Mouse (Mus musculus): ENCODE results near the gene Ehd1.

Ehd1 gene

DNA sequence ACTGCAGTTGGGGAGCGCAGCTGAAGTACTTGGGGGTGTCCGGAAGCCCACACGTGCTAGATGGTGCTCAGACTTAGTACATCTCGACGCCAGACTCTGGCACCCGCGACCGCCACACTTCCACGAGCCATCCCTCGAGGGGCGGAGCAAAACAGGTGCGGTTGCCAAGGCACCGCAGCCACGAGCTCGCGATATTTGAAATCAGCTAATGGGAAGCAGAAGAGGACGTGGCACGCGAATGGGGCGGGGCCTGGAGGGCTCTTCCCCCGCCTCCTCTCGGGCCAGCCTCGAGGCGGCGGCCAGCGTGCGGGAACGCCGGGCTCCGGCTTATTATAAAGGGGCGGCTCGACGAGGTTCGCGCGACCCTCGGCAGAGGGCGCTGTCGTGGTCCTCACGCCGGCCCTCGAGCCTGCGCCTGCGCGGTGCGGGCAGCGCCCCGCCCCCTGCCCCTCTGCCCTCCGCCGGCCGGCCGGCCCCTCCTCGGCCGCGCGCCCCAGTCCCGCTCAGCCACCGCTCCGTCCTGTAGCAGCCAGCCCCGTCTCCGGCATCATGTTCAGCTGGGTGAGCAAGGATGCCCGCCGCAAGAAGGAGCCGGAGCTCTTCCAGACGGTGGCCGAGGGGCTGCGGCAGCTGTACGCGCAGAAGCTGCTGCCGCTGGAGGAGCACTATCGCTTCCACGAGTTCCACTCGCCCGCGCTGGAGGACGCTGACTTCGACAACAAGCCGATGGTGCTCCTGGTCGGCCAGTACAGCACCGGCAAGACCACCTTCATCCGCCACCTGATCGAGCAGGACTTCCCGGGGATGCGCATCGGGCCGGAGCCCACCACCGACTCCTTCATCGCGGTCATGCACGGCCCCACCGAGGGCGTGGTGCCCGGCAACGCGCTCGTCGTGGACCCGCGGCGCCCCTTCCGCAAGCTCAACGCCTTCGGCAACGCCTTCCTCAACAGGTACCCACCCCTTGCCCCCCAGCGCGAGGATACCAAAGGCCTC is at the start of gene Ehd1:
Gene Ehd1, plus strand, starts transcription at position 300 of the 996 bp plus-strand sequence.
- in situ Hi-C loops (cut with MboI; ENCODE audit: low sequenced_read_pairs) = no loop called here

DNA sequence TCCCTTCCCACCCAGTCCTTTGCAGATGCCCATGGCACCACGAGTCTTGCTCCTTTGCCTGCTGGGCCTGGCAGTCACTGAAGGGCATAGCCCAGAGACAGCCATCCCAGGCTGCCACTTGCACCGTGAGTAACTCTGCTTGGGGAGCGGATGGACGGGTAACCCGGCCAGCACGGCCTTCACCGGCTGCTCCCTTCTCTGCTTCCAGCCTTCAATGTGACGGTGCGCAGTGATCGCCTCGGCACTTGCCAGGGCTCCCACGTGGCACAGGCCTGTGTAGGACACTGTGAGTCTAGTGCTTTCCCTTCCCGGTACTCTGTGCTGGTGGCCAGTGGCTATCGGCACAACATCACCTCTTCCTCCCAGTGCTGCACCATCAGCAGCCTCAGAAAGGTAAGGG is 49.8 kb upstream of the Ehd1 start:
- in situ Hi-C loops (cut with MboI; ENCODE audit: low sequenced_read_pairs) = no loop called here

DNA sequence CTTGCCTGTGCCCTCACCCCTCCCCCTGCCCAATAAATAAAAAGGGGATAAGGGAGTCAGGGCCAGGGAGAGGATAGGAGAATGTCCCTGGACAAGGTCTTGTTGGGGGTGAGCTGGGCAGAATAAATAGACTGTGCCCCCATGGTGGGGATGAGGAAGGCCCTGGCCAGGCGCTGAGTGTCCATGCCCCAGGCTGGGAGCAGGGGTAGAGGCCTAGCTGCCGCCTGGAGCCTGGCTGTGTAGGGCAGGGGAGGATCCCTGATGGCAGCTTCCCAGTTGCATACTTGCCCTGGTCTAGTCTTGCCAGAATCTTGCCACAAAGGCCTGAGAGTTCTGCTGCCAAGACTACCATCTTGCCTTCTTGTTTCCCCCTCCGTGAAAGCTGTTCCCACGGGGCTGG is 48.7 kb upstream of the Ehd1 start:
- in situ Hi-C loops (cut with MboI; ENCODE audit: low sequenced_read_pairs) = no loop called here

DNA sequence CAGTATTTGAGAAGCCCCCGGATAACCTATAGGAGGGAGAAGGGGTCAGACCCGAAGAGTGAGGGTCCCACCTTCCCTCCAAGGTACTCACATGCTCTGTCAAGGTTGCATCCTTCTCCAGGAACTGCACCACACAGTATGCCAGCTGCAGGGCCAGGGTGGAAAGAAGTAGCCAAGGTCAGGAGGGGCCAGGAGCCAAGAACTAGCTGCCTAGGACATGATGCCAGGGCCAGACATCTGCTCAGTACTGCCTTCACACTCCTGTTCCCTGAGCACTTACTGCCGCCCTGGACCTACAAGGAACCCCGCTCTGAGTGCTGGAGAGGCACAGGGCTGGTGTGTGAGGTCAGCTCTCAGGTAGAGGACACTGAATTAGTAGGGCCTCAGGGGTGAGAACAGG is 46.1 kb upstream of the Ehd1 start:
- in situ Hi-C loops (cut with MboI; ENCODE audit: low sequenced_read_pairs) = no loop called here

DNA sequence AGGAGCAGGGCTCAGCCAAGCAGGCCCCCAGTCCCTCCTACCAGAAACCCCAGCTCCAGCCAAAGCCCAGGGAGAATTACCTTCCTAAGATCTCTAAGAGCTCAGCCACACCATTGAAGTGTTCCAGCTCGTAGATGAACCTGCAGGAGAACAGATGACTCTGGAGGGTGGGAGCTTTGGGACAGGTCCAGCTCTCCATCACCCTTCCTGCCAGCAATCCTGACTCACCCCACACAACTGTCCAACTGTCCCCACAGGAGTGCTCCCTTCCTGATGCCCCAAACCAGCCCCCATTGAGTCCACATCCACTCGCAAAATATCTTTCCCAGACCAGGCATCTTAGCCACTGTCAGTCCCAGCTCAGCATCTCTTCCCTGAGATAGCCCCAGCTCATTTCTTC is 45.5 kb upstream of the Ehd1 start:
- in situ Hi-C loops (cut with MboI; ENCODE audit: low sequenced_read_pairs) = no loop called here

DNA sequence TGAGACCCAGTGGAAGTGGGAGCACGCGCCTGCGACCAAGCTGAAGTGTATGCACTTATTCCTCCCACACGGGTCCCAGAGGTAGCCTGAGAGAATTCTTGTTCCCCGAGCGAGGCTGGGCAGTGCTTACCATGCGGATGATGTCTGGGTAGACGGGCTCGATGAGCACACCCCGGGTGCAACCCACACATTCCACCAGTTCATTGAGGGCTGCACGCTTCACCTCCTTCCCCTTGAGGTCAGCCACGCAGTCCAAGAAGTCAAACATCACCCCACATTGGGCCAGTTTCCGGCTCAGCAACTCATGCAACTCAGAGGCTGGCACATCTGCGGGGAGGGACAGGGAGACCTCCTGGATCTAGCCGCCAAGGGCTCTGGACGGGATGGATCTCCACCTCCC is 42.9 kb upstream of the Ehd1 start:
- in situ Hi-C loops (cut with MboI; ENCODE audit: low sequenced_read_pairs) = no loop called here

DNA sequence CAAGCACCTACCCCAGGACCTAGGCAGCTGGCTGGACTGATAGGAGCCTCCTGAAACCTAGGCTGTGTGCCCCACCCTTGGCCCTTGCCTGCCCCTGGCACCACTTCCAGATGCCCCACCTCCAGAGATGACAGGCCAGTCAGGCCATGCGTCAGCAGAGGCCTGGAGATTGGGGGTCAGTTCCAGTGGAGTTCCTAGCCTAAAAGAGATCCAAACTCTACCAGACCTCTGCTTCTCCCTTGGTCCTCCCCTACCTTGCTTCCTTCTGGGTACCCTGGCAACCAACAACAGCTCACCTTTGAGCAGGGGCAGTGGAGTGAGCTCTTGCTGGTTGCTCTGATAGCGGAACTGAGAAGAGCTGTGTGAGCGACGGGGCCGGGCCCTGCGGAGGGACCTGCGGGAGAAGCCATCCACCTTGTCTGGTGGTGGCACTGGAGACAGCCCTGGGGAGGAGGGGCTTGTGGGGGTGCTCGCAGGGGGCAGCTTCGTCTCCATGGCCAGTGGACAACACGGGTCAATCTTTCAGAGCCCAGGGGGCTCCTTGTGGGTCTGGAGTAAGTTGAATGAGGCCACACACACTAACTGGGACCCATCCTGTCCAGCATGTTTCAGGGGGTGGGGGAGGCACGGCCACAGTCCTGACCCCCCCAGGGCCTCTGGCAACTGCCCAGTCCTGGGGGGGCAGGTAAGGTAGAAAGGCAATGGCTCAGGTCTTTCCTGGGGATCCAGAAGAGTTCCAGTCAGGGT is 42.0 kb upstream of the Ehd1 start:
- in situ Hi-C loops (cut with MboI; ENCODE audit: low sequenced_read_pairs) = no loop called here

DNA sequence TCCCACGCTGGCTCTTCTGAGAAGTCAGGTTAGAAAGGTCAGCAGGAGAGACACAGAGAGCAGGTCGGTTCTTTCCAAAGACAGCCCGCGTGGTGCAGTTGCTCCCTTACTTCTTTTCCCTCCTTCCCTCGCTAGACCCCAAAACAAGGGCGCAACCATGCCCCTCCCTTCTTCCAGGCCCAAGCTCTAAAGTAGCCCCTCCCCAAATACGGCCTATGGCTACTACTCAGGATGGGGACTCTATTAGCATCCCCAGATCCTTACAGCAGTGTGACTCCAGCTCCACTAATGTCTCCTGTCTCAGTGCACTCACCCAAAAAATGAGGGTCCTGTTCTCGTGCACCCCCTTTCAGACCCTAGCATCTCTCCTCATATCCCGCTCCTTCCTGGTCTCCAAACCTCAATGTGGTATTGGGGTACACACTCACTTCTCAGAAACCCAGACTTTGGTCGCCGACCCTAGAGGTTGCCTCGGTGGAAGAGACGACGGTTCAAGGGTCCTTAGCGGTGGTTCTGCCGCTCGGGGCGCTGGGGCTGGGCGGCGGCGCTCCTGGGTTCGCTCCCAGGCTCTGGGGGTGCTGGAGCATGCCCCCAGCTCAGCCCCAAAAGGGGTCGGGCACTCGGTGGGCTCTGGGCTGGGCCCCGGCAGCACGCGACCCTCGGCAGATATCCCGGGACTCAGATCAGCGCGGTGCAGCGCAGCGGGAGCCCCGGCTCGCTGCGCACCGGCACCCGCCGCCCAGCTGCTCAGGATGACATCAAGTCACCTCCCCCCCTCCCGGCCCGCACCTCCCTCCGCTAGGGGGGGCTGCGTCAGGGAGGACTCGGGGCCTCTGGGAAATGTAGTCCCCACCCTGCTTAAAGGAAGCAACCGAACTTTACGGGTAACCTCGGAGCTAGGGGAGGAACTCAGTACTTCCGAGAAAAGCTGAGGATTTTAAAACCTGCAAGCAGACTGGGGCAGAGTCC is 41.2 kb upstream of the Ehd1 start, which contains the start of gene Ppp2r5b:
Gene Ppp2r5b, minus strand, starts transcription at position 789 of the 969 bp plus-strand sequence.
- in situ Hi-C loops (cut with MboI; ENCODE audit: low sequenced_read_pairs) = no loop called here

DNA sequence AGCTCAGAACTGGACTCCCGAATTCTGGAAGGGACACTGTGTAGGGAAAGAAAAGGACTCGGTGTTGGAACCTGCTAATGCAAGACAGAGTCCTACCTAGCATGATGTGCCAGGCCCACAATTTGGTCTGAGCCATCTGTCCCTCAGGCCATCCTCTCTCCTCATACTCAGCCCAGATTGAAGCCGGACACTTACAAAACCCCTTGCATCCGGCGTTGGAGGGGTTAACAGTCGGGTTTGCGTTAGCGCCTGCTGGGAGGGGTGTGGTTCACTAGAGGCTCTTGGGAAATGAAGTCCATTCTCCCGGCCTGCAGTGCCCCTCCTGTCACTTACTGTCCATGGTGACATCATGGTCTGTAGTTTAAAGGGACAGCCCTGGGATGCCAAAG is 40.5 kb upstream of the Ehd1 start:
- in situ Hi-C loops (cut with MboI; ENCODE audit: low sequenced_read_pairs) = no loop called here

DNA sequence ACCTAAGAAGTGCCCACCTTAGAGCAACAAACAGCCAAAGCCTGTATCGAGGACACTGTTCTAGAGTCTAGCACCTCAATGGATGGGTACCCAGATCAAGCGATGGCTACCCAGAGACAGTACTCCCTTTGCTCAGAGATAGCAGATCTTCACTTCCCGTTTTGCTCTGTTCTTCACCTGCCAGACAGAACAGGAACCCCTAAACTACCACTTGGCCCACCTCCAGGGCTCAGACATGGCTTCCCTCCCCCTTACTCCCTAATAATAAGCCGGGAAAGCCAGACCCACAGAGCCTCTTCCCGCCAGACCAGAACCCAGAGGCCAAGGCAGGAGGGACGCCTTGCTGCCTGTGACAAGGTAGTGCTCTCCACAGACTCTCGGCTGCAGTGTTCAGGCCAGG is 39.7 kb upstream of the Ehd1 start:
- in situ Hi-C loops (cut with MboI; ENCODE audit: low sequenced_read_pairs) = no loop called here

DNA sequence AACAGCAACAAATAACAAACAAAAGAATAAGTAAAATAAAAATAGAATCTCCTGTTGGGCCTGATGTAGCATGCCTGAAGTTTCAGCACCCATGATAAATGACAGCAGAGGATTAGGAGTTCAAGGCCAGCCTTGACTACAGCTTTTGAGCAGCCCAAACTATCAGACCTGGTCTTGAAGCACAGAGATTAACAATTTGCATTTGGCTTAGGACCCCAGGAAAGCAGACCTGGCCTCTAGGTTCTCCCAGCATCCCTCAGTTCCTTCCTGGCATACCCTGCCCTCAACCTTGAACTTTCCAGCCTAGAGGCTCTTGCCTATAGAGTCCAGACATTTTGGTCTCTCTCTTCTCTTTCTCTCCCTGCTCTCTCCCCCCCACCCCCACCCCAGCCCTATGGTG is 37.8 kb upstream of the Ehd1 start:
- in situ Hi-C loops (cut with MboI; ENCODE audit: low sequenced_read_pairs) = no loop called here

DNA sequence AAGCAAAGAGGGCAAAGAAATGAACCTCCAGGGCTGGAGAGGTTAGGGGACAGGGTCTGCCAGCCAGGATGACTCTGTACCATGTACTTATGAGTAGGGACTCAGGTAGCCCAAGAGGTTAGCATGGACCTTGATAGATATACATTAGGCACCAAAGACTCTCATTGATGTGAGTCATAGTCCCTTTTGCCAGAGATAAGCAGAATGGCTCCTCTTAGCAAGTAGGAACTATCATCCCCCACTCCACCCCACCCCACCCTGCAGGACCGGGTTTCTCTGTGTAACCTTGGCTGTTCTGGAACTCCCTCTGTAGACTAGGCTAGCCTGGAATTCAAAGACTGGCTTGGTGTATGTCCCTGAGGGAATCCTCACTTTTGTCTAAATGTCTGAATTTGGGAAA is 36.4 kb upstream of the Ehd1 start:
- in situ Hi-C loops (cut with MboI; ENCODE audit: low sequenced_read_pairs) = no loop called here

DNA sequence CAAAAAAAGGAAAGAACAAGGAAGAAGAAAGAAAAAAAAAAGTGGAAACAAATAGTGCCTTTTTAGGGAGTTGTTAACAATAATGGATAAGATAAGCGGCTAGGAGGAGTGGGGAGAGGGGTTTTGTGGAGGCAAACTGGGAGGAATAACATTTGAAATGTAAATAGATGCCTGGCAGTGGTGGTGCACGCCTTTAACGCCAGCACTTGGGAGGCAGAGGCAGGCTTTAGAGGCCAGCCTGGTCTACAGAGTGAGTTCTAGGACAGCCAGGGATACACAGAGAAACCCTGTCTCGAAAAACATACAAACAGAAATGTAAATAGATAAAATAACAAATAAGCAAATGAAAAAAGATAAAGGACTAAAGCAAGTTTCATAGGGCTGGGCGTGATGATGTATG is 35.8 kb upstream of the Ehd1 start:
- in situ Hi-C loops (cut with MboI; ENCODE audit: low sequenced_read_pairs) = no loop called here

DNA sequence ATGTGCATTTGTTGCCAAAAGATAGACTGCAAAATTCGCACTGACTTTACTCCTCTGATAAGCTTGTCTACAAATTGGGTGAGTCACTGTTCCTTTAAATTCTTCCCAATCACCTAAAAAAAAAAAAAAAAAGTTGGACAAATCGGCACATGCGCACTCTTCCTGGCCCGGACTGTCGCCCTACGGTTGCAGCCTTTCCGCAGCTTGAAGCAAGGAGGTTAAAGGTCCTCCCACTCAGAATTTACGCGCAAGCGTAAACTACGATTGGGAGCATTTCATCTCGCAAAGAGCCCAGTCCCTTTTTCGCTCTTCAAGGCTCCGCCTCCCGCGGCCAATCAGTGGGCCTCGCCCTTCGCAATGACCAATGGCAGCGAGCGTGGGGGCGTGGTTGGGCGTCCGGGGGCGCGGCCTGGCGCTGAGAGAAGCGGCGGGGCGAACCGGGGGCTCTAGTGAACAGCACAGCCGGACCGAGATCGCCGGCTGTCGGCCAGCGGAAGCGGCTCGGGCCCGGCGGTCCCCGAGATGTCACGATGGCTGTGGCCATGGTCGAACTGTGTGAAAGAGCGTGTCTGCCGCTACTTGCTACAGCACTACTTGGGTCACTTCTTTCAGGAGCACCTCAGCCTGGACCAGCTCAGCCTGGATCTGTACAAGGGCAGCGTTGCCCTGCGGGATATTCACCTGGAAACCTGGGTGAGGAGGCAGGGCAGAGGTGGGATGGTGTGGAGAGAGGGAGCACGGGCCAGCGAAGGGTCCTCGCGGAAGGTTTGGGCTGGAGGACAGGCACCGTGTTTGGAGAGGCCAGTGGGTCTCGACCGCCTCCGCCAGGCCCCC is 35.0 kb upstream of the Ehd1 start, which contains the start of gene Atg2a:
Gene Atg2a, plus strand, starts transcription at position 395 of the 834 bp plus-strand sequence.
- in situ Hi-C loops (cut with MboI; ENCODE audit: low sequenced_read_pairs) = no loop called here

DNA sequence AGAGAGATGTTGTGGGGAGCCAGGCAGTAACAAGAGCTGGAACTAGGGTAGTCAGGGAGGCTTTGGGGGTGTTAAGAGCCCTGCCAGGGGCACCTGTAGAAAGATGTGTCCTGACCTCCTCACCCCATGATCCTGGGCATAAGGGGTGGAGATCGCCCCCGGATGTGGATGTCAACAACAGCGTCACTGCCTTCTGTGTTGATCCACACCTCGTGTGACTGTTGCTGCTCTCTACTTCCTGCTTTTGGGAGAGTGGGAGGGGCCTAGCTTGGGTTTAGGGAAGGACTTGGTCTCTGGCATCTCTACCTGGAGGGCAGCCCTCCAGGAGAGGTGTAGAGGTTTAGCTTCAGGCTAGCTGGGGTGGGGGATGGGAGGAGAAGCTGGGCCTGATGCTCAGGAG is 34.2 kb upstream of the Ehd1 start:
- in situ Hi-C loops (cut with MboI; ENCODE audit: low sequenced_read_pairs) = no loop called here

DNA sequence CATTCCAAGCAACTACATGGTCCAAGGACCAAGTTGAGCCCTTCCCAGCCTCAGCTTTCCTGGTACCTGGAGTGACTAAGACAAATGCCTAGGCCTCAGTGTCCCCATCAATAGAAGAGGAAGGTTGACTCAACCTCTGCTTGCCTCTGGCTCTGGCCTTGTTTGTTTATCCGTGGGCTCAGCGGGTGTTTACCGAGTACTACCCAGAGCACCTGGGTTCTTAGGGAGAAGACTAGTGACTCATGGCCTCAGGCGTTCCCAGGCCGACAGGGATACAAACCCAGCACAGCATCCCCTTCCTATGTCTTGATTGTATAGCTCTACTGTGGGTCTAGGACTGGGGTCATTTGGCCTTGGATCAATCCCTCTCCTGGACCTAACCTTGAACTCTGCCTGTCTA is 33.3 kb upstream of the Ehd1 start:
- in situ Hi-C loops (cut with MboI; ENCODE audit: low sequenced_read_pairs) = no loop called here

DNA sequence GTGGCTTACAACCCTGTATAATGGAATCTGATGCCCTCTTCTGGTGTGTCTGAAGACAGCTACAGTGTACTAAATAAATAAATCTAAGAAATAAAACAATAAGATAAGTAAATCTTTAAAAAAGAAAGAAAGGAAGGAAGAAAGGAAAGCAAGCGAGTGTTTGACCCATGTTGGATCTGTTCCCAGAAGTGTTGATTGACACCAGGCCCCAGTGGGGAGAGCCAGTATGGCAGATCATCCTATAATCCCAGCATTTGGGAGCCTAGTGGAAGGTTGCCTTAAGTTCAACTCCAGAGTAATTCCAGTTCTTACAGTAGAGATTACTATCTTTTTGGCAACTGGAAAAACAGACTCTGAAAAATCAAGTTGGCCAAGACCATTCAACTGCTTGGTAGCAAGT is 30.7 kb upstream of the Ehd1 start:
- in situ Hi-C loops (cut with MboI; ENCODE audit: low sequenced_read_pairs) = no loop called here

DNA sequence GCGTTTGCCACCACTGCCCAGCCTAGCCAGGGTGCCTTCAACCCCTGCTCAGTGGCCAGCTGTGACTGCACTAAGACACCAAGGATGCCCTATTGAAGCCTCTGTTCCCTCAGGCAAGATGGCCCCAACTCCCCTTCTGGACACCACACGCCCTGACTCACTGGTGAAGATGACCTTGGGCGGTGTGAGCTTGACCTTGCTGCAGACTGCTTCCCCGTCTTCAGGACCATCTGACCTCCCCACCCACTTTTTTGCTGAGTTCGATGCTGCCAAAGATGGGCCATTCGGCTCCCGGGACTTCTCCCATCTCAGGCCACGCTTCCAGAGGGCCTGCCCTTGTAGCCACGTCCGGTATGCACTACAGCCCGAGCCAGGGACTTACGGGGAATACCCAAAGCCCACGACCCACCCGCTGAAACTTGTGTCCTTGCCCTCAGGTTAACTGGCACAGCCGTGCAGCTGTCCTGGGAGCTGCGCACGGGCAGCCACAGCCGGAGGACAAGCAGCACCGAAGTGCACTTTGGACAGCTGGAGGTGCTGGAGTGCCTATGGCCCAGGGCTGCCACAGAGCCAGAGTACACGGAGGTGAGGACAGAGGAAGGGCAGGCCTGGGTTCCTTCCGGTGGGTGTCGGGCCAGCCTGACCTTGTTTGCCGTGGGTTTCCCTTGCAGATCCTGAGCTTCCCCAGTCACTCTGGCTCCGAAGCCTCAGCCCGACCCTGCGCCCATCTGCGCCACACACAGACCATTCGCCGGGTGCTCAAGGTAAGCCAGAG is 28.8 kb upstream of the Ehd1 start:
- in situ Hi-C loops (cut with MboI; ENCODE audit: low sequenced_read_pairs) = no loop called here

DNA sequence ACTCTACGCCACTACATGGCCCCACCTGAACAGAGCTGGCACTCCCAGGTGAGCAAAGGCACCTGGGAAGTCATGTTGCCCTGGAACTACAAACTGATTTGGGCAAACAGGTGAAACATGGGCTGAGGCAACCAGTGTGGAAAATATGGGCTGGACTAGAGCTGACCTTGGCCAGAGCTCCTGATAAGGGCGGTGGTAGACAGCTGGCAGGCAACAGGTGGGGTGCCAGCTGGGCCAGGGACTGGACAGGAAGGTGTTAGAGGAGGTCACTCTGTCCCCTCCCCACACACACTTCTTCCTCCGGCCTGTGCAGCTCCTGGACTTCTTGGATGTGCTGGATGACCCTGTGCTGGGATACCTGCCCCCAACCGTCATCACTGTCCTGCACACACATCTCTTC is 23.5 kb upstream of the Ehd1 start:
- in situ Hi-C loops (cut with MboI; ENCODE audit: low sequenced_read_pairs) = no loop called here
